In genomic region chr7:64501536-64502270, GRCm38 (mm10) we compare ENCODE assay signal across 8 mouse cellular contexts. TPM values are rescaled to one million over a fixed set of nuclear protein-coding genes. Genes with fewer than 3 reads are reported as not detected.
DNase-seq lines count a peak whose midpoint lies in the region; ATAC-seq and TF ChIP-seq lines count a peak whose summit lies in the region.

Gene Apba2, plus strand, starts transcription at chr7:64501706.

- H3K4me2 ChIP-seq in heart, embryonic 12.5 days, result peak within 1 kb of the TSS; percentile 95
- peak within 1 kb of the TSS; percentile 85 for H3K4me2 ChIP-seq in midbrain, embryonic 11.5 days
- peak within 1 kb of the TSS; percentile 82 for H3K4me2 ChIP-seq in stomach, postnatal 0 days (replicated peaks; ENCODE audit: low read depth)

- peaks cover 60% of the 10 kb centered on the region for H3K27me3 ChIP-seq in heart, embryonic 12.5 days (replicated peaks)
- H3K27me3 ChIP-seq in midbrain, embryonic 11.5 days (ENCODE audit: control insufficient read depth, insufficient read depth, low read length), result peaks cover 7% of the 10 kb centered on the region
- H3K27me3 ChIP-seq in stomach, postnatal 0 days (ENCODE audit: control insufficient read depth, insufficient read depth, low read length), result peaks cover 3% of the 10 kb centered on the region; the same call in 1 of the 2 replicates

- peak within 1 kb of the TSS; percentile 51; the same call in 1 of the 2 replicates for H3K9ac ChIP-seq in heart, embryonic 12.5 days
- peak within 1 kb of the TSS; percentile 98 for H3K9ac ChIP-seq in midbrain, embryonic 11.5 days (ENCODE audit: low read length)
- peak within 1 kb of the TSS; percentile 31 for H3K9ac ChIP-seq in stomach, postnatal 0 days (ENCODE audit: low read length)

- peaks cover 14% of the 10 kb centered on the region for H3K4me1 ChIP-seq in heart, embryonic 12.5 days (replicated peaks)
- peaks cover 14% of the 10 kb centered on the region for H3K4me1 ChIP-seq in midbrain, embryonic 11.5 days (ENCODE audit: control insufficient read depth, insufficient read depth, low read length)
- no peaks in the 10 kb centered on the region for H3K4me1 ChIP-seq in stomach, postnatal 0 days (replicated peaks; ENCODE audit: control insufficient read depth, insufficient read depth)

- DNase-seq in thymus, postnatal 10 days (ENCODE audit: low spot score in 2 of 2), result peak; percentile 2 to 6
- DNase-seq in thymus, postnatal 0 days (ENCODE audit: low spot score), result no peak
- DNase-seq in cerebellum, postnatal 36 days, result peak; percentile 83 to 89
- peak; percentile 69 to 77 for DNase-seq in layer of hippocampus, postnatal 14 days (ENCODE audit: low spot score in 2 of 2)
- peak; percentile 97 for DNase-seq in midbrain, embryonic 11.5 days (ENCODE audit: low spot score, missing footprints)
- peak; percentile 63 for DNase-seq in stomach, postnatal 0 days (ENCODE audit: low spot score)

- peak within 1 kb of the TSS; percentile 55 for H3K4me3 ChIP-seq in heart, embryonic 12.5 days
- peak within 1 kb of the TSS; percentile 87 for H3K4me3 ChIP-seq in midbrain, embryonic 11.5 days (ENCODE audit: low read depth, low read length)
- peak within 1 kb of the TSS; percentile 45 for H3K4me3 ChIP-seq in stomach, postnatal 0 days (ENCODE audit: low read depth, low read length)

- H3K9me3 ChIP-seq in heart, embryonic 12.5 days (replicated peaks), result no peaks in the 10 kb centered on the region
- H3K9me3 ChIP-seq in midbrain, embryonic 11.5 days (ENCODE audit: control insufficient read depth, low read length), result no peaks in the 10 kb centered on the region
- no peaks in the 10 kb centered on the region for H3K9me3 ChIP-seq in stomach, postnatal 0 days (ENCODE audit: control insufficient read depth, low read length)

- 1% methylated on average over 95 of the region's 96 CpGs for WGBS in heart, embryonic 12.5 days
- WGBS in midbrain, embryonic 11.5 days, result 0% methylated on average over 80 of the region's 96 CpGs
- WGBS in stomach, postnatal 0 days, result 1% methylated on average over 80 of the region's 96 CpGs

- TF ChIP-seq EP300 in stomach, postnatal 0 days (optimal IDR thresholded peaks at IDR 0.05), result no peak

- ATAC-seq in heart, embryonic 12.5 days (ENCODE audit: insufficient number of reproducible peaks, low FRiP score), result peak; percentile 49
- ATAC-seq in midbrain, embryonic 11.5 days (ENCODE audit: low FRiP score), result peak; percentile 83
- ATAC-seq in stomach, postnatal 0 days (ENCODE audit: low FRiP score, low TSS enrichment), result peak; percentile 75
- no peak for ATAC-seq in CD4-positive, CD25-positive, alpha-beta regulatory T cell, adult 4 months

- peak; percentile 69 for TF ChIP-seq CTCF in stomach, postnatal 0 days (IDR thresholded peaks at IDR 0.05; ENCODE audit: low read depth)

- H3K36me3 ChIP-seq in heart, embryonic 12.5 days, result no peaks in the 10 kb centered on the region
- no peaks in the 10 kb centered on the region for H3K36me3 ChIP-seq in midbrain, embryonic 11.5 days (ENCODE audit: control insufficient read depth, insufficient read depth, low read length)
- H3K36me3 ChIP-seq in stomach, postnatal 0 days (ENCODE audit: control insufficient read depth, insufficient read depth, low read length), result no peaks in the 10 kb centered on the region

- no peak within 1 kb of the TSS for H3K27ac ChIP-seq in heart, embryonic 12.5 days (ENCODE audit: poor library complexity, severe bottlenecking)
- H3K27ac ChIP-seq in midbrain, embryonic 11.5 days (ENCODE audit: low read depth, low read length), result peak within 1 kb of the TSS; percentile 87
- no peak within 1 kb of the TSS for H3K27ac ChIP-seq in stomach, postnatal 0 days (replicated peaks)

RNA-seq across cellular contexts. Expression of gene Apba2, which starts in this region (rescaled TPM):
- 4.3 and 5.5 TPM in 2 replicates for polyA plus RNA-seq in thymus, postnatal 0 days (2015; fragmentation: Nextera tagmentation; extraction: Ambion mirVana)
- polyA plus RNA-seq in heart, embryonic 12.5 days (2016; fragmentation: Nextera tagmentation; extraction: Ambion mirVana), result 0.32 and 0.57 TPM in 2 replicates
- total RNA-seq in layer of hippocampus, postnatal 14 days (2021), result 100 to 1,000 TPM; 273 to 296 TPM
- polyA plus RNA-seq in midbrain, embryonic 11.5 days (2014; fragmentation: Nextera tagmentation; extraction: Ambion mirVana), result 68.3 and 82.4 TPM in 2 replicates
- polyA plus RNA-seq in stomach, postnatal 0 days (2015; fragmentation: Nextera tagmentation; extraction: Ambion mirVana), result 2.6 and 3.4 TPM in 2 replicates
- not detected for polyA plus RNA-seq in CD4-positive, CD25-positive, alpha-beta regulatory T cell, adult 4 months (2017; shearing (Covaris generic))

Comparison
In these comparisons a context has a peak if more than half of its experiments do, and no peak if none do; other contexts are left out.
1. RNA of gene Apba2 (polyA plus RNA-seq): 68.3 to 82.4 TPM in midbrain, embryonic 11.5 days; 4.3 to 5.5 TPM in thymus, postnatal 0 days, 2.6 to 3.4 TPM in stomach, postnatal 0 days, 0.32 to 0.57 TPM in heart, embryonic 12.5 days and not detected in CD4-positive, CD25-positive, alpha-beta regulatory T cell, adult 4 months; every median in the first group is over 10 times any median in the second.
2. Peak in ATAC-seq, H3K4me3 ChIP-seq, H3K9ac ChIP-seq and H3K4me2 ChIP-seq in heart, embryonic 12.5 days; RNA of the gene not detected or under 1 TPM.
3. H3K9ac ChIP-seq: peak in every context shown above with its lines; median percentile 98 in midbrain, embryonic 11.5 days; 51 in heart, embryonic 12.5 days; 31 in stomach, postnatal 0 days.
4. Peak in every context shown above with its lines, with median percentiles within 50 percentile points of each other: H3K4me2 ChIP-seq and H3K4me3 ChIP-seq.